Mouse (Mus musculus): Measurements from ENCODE around the gene Bsnd. TPM values are rescaled to one million over a fixed set of nuclear protein-coding genes. Genes with fewer than 3 reads are reported as not detected.

The Bsnd gene
- not detected in 2 replicates for polyA plus RNA-seq (2012; rRNA removed)

DNA sequence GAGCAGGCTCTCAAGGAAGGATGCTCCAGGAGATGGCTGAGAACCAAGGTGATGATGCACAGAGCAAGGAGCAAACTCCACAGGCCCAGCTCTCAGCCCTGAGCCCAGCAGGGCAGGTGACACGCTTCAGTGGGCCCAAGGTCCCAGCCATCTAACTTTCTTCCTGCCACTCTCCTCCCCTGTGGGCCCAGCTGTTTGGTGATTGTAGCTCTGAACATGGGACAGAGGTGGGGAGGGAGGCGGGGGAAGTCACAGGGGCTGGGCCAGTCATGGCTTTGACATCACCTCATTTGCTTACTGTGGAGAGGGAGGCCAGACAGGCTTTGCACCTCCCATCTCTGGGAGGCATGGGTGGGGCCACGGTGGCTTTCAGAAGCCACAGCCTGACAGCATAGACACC lies at the start of gene Bsnd:
Bsnd (minus strand) TSS at position 168 of the 400 bp plus-strand sequence.

Other genes starting within 250 kb of the Bsnd start
- 18.9 and 19.2 TPM in 2 replicates for gene Usp24, start 176.1 kb downstream of the Bsnd start, polyA plus RNA-seq (2012; rRNA removed)
- 2.6 and 4.7 TPM in 2 replicates for gene Pcsk9, start 28.0 kb downstream of the Bsnd start, polyA plus RNA-seq (2012; rRNA removed)
- gene Dhcr24, start 68.8 kb upstream of the Bsnd start, polyA plus RNA-seq (2012; rRNA removed): 83.1 and 84.8 TPM in 2 replicates
- 0.15 TPM in 1 of 2 replicates, not detected in the other for gene Lexm, start 125.0 kb upstream of the Bsnd start, polyA plus RNA-seq (2012; rRNA removed)
- 2.9 and 3.2 TPM in 2 replicates for gene Ttc22, start 130.1 kb upstream of the Bsnd start, polyA plus RNA-seq (2012; rRNA removed)
- gene Pars2, start 158.8 kb upstream of the Bsnd start, polyA plus RNA-seq (2012; rRNA removed): 11.1 TPM in 2 replicates
- gene Ttc4, start 186.7 kb upstream of the Bsnd start, polyA plus RNA-seq (2012; rRNA removed): 254 and 283 TPM in 2 replicates
- 1.5 and 1.6 TPM in 2 replicates for gene Mroh7, start 238.6 kb upstream of the Bsnd start, polyA plus RNA-seq (2012; rRNA removed)
- gene Fam151a, start 241.6 kb upstream of the Bsnd start, polyA plus RNA-seq (2012; rRNA removed): 0.05 TPM in 1 of 2 replicates, not detected in the other